11 mouse cellular contexts compared by ENCODE assay signal in genomic region chr12:112158784-112159183, GRCm38 (mm10). TPM values are rescaled to one million over a fixed set of nuclear protein-coding genes. Genes with fewer than 3 reads are reported as not detected.
"Had no signal": no experiment of that assay in that cellular context is flagged by ENCODE, and none has a peak within 500 bp of the region (broad histone marks: within the 10 kb centered on the region; RNA-seq: fewer than 3 reads in every experiment).

No protein-coding gene starts in this region.

- H3K27ac ChIP-seq: left cerebral cortex, adult 2 months; liver, embryonic 13.5 days; midbrain, embryonic 13.5 days had no signal

- DNase-seq: layer of hippocampus, postnatal 36 days; liver, embryonic 13.5 days; lung, adult 2 months; lung, postnatal 14 days; lung, postnatal 4 days; thymus, adult 18-20 months; thymus, postnatal 36 days had no signal

- H3K36me3 ChIP-seq: liver, embryonic 13.5 days had no signal

- ATAC-seq: midbrain, embryonic 13.5 days; midbrain, embryonic 16.5 days had no signal

- H3K4me3 ChIP-seq: left cerebral cortex, adult 2 months; liver, embryonic 13.5 days; midbrain, embryonic 13.5 days had no signal

- H3K27me3 ChIP-seq: liver, embryonic 13.5 days had no signal

- H3K9me3 ChIP-seq: liver, embryonic 13.5 days; midbrain, embryonic 13.5 days had no signal

- H3K4me2 ChIP-seq: liver, embryonic 13.5 days; midbrain, embryonic 13.5 days had no signal

- H3K9ac ChIP-seq: liver, embryonic 13.5 days; midbrain, embryonic 13.5 days had no signal

RNA-seq across cellular contexts. Expression of gene Kif26a, which starts 12.8 kb away (rescaled TPM):
- total RNA-seq: megakaryocyte progenitor cell, adult 5-6 weeks had no signal

RNA-seq across cellular contexts. Expression of gene Aspg, which starts 52.3 kb away (rescaled TPM):
- total RNA-seq: megakaryocyte progenitor cell, adult 5-6 weeks had no signal
